Mouse (Mus musculus) liver, embryonic 16.5 days (tissue): ENCODE results near the gene Exoc2. TPM values are rescaled to one million over a fixed set of nuclear protein-coding genes. Genes with fewer than 3 reads are reported as not detected.
A peak's percentile ranks its signal among the peaks of the same experiment; 100 is the strongest.

Source experiments
- ATAC-seq: fragments of 200-750 bp; cut with Nextera tagmentation; 2 replicates; pipeline ENCODE4 v1.8.0; 2017; ENCODE audit warnings: low read depth, mild to moderate bottlenecking, moderate number of reproducible peaks, moderate library complexity
- H3K27ac ChIP-seq: fragments of 300-500 bp; sonication (generic); 2 replicates; pipeline ENCODE4 v1.5.1; 2014; ENCODE audit warnings: mild to moderate bottlenecking, low read length
- H3K27me3 ChIP-seq: fragments of 300-500 bp; sonication (generic); 2 replicates; pipeline ENCODE4 v1.6.1; 2014; ENCODE audit warnings: low read depth, low read length, mixed read lengths; ENCODE audit not compliant: control insufficient read depth, insufficient read depth
- H3K36me3 ChIP-seq: fragments of 300-500 bp; sonication (generic); 2 replicates; pipeline ENCODE4 v1.6.1; 2014; ENCODE audit warnings: mild to moderate bottlenecking; ENCODE audit not compliant: control insufficient read depth, insufficient read depth
- H3K4me1 ChIP-seq: fragments of 300-500 bp; sonication (generic); 2 replicates; pipeline ENCODE4 v1.6.1; 2014; ENCODE audit warnings: low read depth, low read length, mixed read lengths; ENCODE audit not compliant: control insufficient read depth
- H3K4me2 ChIP-seq: fragments of 300-500 bp; sonication (generic); 2 replicates; pipeline ENCODE4 v1.6.1; 2014; ENCODE audit warnings: low read depth, low read length, mixed read lengths
- H3K4me3 ChIP-seq: fragments of 300-500 bp; sonication (generic); 2 replicates; pipeline ENCODE4 v1.5.1; 2014; ENCODE audit warnings: low read depth, mild to moderate bottlenecking, low read length
- H3K9ac ChIP-seq: fragments of 300-500 bp; sonication (generic); 2 replicates; pipeline ENCODE4 v1.6.1; 2014; ENCODE audit warnings: low read depth, low read length
- H3K9me3 ChIP-seq: fragments of 300-500 bp; sonication (generic); replicated peaks from 2 replicates; pipeline ENCODE4 v1.6.1; 2016; ENCODE audit warnings: low read length; ENCODE audit not compliant: control insufficient read depth
- WGBS: fragments of 180-500 bp; shearing (Covaris S2); extraction: QIAGEN DNeasy Blood & Tissue Kit; methylation state at CpG from one replicate; pipeline ENCODE4 v1.1.7; 2014; ENCODE audit not compliant: insufficient replicate concordance; 5-methylcytosine and 5-hydroxymethylcytosine counted together
- polyA plus RNA-seq: library from polyadenylated mRNA; unstranded; fragments of >200 nt; fragmentation: Nextera tagmentation; extraction: Ambion mirVana; gene quantifications from 2 replicates; pipeline ENCODE4 v1.2.1, GENCODE M21; 2015

Exoc2 gene
- polyA plus RNA-seq, 1 experiment from 2014 or later = 11.7 TPM

DNA sequence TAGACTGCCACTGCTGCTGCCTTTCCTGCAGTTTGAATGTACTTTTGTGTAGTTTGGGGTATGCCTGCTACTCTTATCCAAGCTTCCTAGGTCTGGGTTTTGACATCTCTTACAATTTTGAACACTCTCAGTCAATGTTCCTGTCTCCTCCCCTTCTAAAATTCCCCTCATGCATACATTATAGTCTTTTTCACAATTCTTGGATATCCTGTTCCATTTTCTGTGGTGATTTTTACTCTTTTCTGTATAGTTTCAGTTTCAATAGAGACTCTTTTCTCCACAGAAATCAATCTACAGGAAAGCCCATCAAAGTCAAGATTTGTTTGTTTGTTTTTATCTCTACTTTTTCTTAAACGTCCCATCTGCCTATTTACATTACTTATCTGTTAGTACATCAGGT, 20.3 kb downstream of the Exoc2 start:
- ATAC-seq = no peak
- Histone ChIP-seq H3K9me3 (no peaks in the 10 kb centered on the region), H3K4me1 (peaks cover 5% of the 10 kb centered on the region), H3K27ac (no peak overlapping the region), H3K9ac (no peak overlapping the region), H3K4me3 (no peak overlapping the region), H3K4me2 (no peak overlapping the region), H3K27me3 (no peaks in the 10 kb centered on the region), H3K36me3 (no peaks in the 10 kb centered on the region)
- 33% methylated on average over 1 of the region's 1 CpGs for WGBS

DNA sequence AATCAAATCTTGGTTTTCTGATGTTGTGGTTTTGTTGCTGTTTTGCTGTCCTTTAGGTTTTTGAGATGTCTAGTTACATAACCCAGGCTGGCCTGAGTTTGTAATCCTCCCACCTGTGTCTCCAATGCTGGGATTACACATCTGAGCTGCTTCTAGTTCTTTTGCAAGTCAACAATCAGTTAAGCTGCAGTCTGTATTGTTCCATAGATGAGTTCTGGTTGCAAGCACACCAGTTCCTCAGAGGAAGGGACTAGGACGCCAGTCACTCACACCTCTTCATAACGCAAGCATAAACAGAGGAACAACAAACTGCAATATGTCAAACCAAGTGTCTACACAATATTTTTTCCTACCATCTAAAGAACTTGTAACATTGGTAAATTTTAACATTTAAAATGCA, 21.8 kb downstream of the Exoc2 start:
- no peak for ATAC-seq
- H3K9me3 ChIP-seq = no peaks in the 10 kb centered on the region
- H3K27ac ChIP-seq = no peak overlapping the region
- H3K4me1 ChIP-seq = peaks cover 5% of the 10 kb centered on the region
- WGBS = 94% methylated on average over 2 of the region's 2 CpGs
- H3K4me2 ChIP-seq = no peak overlapping the region
- no peak overlapping the region for H3K9ac ChIP-seq
- no peak overlapping the region for H3K4me3 ChIP-seq
- no peaks in the 10 kb centered on the region for H3K27me3 ChIP-seq
- no peaks in the 10 kb centered on the region for H3K36me3 ChIP-seq

DNA sequence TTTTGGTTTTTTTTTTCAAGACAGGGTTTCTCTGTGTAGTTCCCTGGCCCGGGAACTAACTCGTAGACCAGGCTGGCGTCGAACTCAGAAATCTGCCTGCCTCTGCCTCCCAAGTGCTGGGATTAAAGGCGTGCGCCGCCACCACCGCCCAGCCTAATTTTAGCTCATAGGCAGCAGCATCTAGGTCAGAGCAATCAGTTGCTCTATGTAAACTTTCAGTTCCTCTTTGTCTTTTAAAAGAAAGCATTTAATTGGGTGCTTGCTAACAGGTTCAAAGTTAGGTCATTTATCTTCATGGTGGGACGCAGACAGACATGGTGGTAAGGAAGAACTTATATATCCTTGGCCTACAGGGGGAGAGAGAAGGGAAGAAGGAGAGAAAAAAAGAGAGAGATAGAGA, 24.7 kb downstream of the Exoc2 start:
- Histone ChIP-seq H3K27me3 (no peaks in the 10 kb centered on the region), H3K4me3 (no peak overlapping the region), H3K36me3 (no peaks in the 10 kb centered on the region), H3K4me1 (peaks cover 5% of the 10 kb centered on the region), H3K4me2 (no peak overlapping the region), H3K27ac (no peak overlapping the region), H3K9ac (no peak overlapping the region), H3K9me3 (no peaks in the 10 kb centered on the region)
- ATAC-seq = no peak
- WGBS = 81% methylated on average over 9 of the region's 9 CpGs

DNA sequence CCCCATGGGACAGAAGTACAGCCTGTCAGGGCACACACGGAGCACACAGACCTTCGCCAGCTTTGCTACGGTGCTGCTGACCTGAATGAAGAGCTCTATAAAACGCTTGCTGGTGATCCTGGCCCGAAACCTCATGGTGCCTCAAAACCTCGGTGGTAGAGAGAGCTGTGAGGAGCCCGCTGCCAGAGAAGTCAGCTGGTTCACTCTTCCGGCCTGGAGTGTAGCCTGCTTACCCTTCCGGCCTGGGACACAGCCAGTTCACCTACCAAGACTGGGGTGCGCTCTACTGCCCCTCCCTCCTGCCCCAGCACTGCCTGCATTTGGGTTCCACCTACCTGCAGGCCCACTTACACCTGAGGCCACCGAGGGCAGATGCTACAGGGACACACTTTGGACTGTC, 26.4 kb downstream of the Exoc2 start, which contains the start of gene Hus1b:
TSS of gene Hus1b (minus strand) at position 220 of the 400 bp plus-strand sequence.
- no peak within 1 kb of the TSS for H3K4me2 ChIP-seq
- no peaks in the 10 kb centered on the region for H3K27me3 ChIP-seq
- WGBS = 79% methylated on average over 11 of the region's 11 CpGs
- H3K4me1 ChIP-seq = no peaks in the 10 kb centered on the region
- no peak within 1 kb of the TSS for H3K9ac ChIP-seq
- no peaks in the 10 kb centered on the region for H3K36me3 ChIP-seq
- H3K27ac ChIP-seq = no peak within 1 kb of the TSS
- ATAC-seq = no peak
- no peak within 1 kb of the TSS for H3K4me3 ChIP-seq
- H3K9me3 ChIP-seq = no peaks in the 10 kb centered on the region

DNA sequence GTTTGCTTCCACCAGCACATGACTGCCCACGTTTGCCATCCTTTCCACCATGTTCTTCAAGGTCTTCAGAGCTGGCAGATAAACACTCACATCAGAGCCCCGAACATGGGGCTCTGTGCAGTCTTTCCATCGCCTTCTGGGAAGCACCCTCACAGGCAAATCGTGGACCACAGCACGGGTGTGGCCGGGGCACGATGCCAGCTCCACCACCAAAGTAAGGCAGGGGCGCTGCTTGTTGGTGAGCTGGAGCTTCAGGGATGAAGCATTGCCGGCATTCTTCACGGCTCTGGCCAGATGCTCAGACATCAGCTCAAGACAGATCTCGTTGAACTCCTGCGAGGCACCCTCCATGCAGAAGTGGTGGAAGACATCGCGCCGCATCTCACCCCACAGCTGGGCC, 26.8 kb downstream of the Exoc2 start:
- no peak overlapping the region for H3K4me2 ChIP-seq
- no peaks in the 10 kb centered on the region for H3K27me3 ChIP-seq
- H3K9ac ChIP-seq = no peak overlapping the region
- no peaks in the 10 kb centered on the region for H3K4me1 ChIP-seq
- ATAC-seq = 0 out of 2 replicates have a peak, but pooled peaks have one; percentile 11
- H3K27ac ChIP-seq = no peak overlapping the region
- no peaks in the 10 kb centered on the region for H3K9me3 ChIP-seq
- H3K36me3 ChIP-seq = no peaks in the 10 kb centered on the region
- 74% methylated on average over 15 of the region's 15 CpGs for WGBS
- H3K4me3 ChIP-seq = no peak overlapping the region

DNA sequence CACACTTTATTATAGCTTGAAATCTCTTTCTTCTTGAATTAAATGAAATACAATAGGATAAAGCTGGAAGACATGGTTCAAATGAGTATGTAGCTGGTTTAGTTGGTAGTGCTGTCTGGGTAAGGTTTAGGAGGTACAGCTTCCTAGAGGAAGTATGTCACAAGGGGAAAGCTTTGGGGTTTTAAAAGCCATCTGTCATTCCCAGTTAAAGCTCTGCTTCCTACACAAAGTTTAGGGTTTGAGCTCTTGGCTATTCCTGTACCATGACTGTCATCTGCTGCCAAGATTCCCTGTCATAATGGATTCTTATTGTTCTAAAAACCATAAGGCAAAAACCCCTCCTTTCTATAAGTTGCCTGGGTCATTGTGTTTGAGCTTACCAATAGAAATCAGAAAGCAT, 28.1 kb downstream of the Exoc2 start:
- Histone ChIP-seq H3K4me3 (no peak overlapping the region), H3K27me3 (no peaks in the 10 kb centered on the region), H3K27ac (no peak overlapping the region), H3K36me3 (no peaks in the 10 kb centered on the region), H3K4me1 (no peaks in the 10 kb centered on the region), H3K4me2 (no peak overlapping the region), H3K9ac (no peak overlapping the region), H3K9me3 (no peaks in the 10 kb centered on the region)
- no peak for ATAC-seq

DNA sequence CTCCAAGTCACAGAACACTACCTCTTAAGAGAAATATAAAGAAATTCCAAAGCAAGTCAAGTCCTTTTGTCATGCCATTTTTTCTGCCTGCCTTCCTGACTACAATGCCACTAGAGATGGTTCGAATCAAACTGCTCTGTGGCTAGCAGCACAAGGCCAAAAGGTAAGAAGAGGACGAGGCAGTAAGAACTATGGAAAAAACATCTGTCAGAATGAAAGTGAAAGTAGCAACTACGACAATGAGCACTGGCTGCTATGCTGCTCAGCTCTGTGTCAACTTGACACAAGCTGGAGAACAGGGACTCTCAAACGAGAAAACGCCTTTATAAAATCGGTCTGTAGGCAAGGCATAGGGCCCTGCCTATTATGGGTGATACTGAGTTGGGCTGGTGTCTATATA, 40.9 kb downstream of the Exoc2 start:
- H3K4me2 ChIP-seq = no peak overlapping the region
- H3K27ac ChIP-seq = no peak overlapping the region
- peaks cover 6% of the 10 kb centered on the region for H3K4me1 ChIP-seq
- no peak overlapping the region for H3K4me3 ChIP-seq
- no peaks in the 10 kb centered on the region for H3K36me3 ChIP-seq
- no peak overlapping the region for H3K9ac ChIP-seq
- WGBS = 78% methylated on average over 6 of the region's 6 CpGs
- no peaks in the 10 kb centered on the region for H3K27me3 ChIP-seq
- no peak for ATAC-seq
- no peaks in the 10 kb centered on the region for H3K9me3 ChIP-seq

DNA sequence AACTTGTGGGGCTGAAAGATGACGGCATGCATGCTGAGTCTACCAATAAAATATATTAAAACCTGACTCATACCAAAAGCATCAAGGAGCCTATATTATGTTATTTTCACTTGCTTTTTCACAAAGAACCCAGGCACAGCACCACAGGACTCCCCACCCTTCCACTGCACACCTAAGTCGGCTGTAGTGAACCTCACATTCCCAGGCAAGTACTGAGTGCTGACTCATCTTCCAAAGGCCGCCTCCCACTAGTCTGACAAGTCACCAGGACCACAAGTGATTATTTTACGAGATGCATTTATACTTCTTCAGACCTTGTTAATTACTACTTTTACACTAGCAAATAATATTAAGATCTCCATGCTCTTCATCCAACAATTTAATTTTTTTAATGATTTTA, 42.3 kb downstream of the Exoc2 start:
- no peak overlapping the region for H3K9ac ChIP-seq
- H3K36me3 ChIP-seq = no peaks in the 10 kb centered on the region; the same call in 1 of the 2 replicates
- no peak overlapping the region for H3K4me3 ChIP-seq
- H3K27ac ChIP-seq = no peak overlapping the region
- 44% methylated on average over 4 of the region's 4 CpGs for WGBS
- H3K27me3 ChIP-seq = no peaks in the 10 kb centered on the region
- ATAC-seq = peak; percentile 90
- H3K4me2 ChIP-seq = no peak overlapping the region
- peaks cover 6% of the 10 kb centered on the region for H3K4me1 ChIP-seq
- no peaks in the 10 kb centered on the region for H3K9me3 ChIP-seq

DNA sequence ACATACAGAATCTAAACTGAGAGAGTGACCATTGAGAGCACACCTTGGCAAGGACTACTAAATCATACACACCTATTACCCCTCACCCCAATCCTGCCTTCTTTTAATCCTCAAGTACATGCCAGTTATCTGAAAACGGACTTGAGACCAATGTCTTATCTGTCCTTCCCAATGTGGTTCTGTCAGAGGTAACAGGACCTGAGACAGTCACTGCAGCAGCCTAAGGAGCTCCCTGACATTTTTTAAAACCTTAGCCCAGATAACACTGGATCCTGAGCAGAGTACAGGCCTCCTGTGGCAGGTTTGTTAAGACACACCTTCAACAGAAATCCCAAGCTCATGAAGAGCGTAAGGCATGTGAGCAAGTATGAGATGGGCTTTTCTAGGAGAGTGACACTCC, 44.8 kb downstream of the Exoc2 start:
- peaks cover 2% of the 10 kb centered on the region for H3K36me3 ChIP-seq
- ATAC-seq = peak; percentile 62
- WGBS = 33% methylated on average over 2 of the region's 2 CpGs
- no peak overlapping the region for H3K27ac ChIP-seq
- H3K9me3 ChIP-seq = no peaks in the 10 kb centered on the region
- no peak overlapping the region for H3K9ac ChIP-seq
- peaks cover 6% of the 10 kb centered on the region for H3K4me1 ChIP-seq
- no peak overlapping the region for H3K4me2 ChIP-seq
- no peaks in the 10 kb centered on the region for H3K27me3 ChIP-seq
- H3K4me3 ChIP-seq = no peak overlapping the region

DNA sequence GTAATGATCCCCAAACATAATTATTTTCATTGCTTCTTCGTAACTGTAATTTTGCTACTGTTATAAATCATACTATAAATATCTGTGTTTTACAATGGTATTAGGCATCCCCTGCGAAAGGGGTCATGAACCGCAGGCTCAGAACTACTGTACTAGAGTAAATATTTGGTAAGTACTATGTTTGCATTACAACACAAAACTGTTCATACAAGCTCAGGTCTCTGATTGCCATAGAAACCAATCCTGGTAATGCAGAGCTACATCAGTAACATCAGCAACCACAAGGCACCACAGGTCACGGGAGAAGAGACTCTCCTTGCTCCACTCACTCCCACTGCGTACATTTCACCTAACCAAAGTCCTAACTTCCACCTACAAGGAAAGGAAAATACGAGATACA, 49.6 kb downstream of the Exoc2 start:
- Histone ChIP-seq H3K4me3 (no peak overlapping the region), H3K9ac (no peak overlapping the region), H3K36me3 (peaks cover 2% of the 10 kb centered on the region), H3K4me1 (peaks cover under 1% of the 10 kb centered on the region), H3K4me2 (no peak overlapping the region), H3K27ac (no peak overlapping the region), H3K9me3 (no peaks in the 10 kb centered on the region), H3K27me3 (no peaks in the 10 kb centered on the region)
- WGBS = 74% methylated on average over 6 of the region's 6 CpGs
- peak; percentile 63 for ATAC-seq
